Mouse (Mus musculus) heart, embryonic 10.5 days (tissue): ENCODE data around the gene Fam122b. TPM values are rescaled to one million over a fixed set of nuclear protein-coding genes. Genes with fewer than 3 reads are reported as not detected.

ENCODE experiments used
- polyA plus RNA-seq: library from polyadenylated mRNA; unstranded; fragments of >200 nt; fragmentation: Nextera tagmentation; extraction: Ambion mirVana; gene quantifications from 2 replicates; pipeline ENCODE4 v1.2.1, GENCODE M21; 2016

The Fam122b gene
- polyA plus RNA-seq, 1 experiment from 2014 or later, result 14.8 TPM

Other genes starting within 250 kb of the Fam122b start
- 13.3 and 15.1 TPM in 2 replicates for gene Plac1, start 29.7 kb downstream of the Fam122b start, polyA plus RNA-seq
- gene Fam122c, start 3.6 kb upstream of the Fam122b start, polyA plus RNA-seq, result not detected in 2 replicates
- gene Mospd1, start 100.7 kb upstream of the Fam122b start, polyA plus RNA-seq, result 40.6 and 45.2 TPM in 2 replicates
- gene Etd, start 165.1 kb upstream of the Fam122b start, polyA plus RNA-seq, result not detected in 2 replicates